Mouse (Mus musculus) mouse trophoblast stem cell (cell line): ENCODE measurements around the gene Msrb3.

Experiments
- in situ Hi-C, 2 experiments: fragments of 300-500 bp; cut with MseI, MboI; formaldehyde crosslinking; loops; 2 replicates in 1 of 2; 3 replicates in 1 of 2; pipeline ENCODE4 v1.15.1; 2025

Gene Msrb3

DNA sequence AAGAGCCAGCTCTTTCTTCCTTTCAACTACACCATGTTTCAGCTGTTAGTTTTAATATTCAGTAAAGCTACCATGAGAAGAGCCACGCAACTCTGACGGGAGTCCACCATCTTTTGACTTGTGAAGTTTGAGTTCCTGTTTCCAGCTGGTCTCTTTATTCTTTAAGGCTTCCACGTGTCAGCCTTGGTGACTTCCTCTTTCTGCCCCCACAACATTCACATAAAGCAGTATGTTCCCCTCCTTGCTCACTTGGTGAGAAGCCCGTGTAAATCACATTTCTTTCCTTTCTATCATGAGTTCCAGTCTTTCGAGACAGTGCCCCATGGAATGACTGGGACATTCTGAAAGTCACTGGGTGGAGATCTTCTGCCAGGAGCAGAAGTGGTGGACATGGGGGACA is 83.6 kb downstream of the Msrb3 start:
- in situ Hi-C loops: no loop called here

DNA sequence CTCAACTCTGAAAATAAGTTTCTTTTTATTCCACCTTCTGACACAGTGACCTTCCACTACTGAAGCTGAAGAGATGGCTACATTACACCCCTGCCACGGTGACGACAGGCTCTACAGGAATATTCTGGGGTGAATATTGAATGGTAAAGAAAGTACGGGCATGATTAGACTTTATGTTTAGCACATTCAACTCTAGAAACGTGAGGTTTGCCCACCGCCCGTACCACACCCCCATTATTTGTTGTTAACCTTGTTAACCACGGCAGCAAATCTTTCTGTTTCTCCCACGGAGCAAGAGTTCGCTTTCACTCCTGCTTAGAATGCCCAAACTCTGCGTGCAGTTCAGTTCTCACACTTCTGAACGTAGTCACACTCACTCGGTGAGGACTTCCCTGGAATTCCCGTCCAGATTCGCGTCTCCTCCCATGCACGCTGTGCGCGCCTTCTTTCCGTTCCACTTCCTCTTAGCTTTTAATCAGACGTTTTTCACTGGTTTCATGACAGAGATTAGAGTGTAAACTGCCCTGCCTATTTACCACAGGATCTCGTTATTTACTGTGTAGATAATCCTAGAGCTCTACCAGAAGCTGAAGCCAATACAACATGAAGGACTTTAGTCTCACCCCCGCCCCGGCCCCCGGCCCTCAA is 87.0 kb downstream of the Msrb3 start:
- in situ Hi-C loops: no loop called here

DNA sequence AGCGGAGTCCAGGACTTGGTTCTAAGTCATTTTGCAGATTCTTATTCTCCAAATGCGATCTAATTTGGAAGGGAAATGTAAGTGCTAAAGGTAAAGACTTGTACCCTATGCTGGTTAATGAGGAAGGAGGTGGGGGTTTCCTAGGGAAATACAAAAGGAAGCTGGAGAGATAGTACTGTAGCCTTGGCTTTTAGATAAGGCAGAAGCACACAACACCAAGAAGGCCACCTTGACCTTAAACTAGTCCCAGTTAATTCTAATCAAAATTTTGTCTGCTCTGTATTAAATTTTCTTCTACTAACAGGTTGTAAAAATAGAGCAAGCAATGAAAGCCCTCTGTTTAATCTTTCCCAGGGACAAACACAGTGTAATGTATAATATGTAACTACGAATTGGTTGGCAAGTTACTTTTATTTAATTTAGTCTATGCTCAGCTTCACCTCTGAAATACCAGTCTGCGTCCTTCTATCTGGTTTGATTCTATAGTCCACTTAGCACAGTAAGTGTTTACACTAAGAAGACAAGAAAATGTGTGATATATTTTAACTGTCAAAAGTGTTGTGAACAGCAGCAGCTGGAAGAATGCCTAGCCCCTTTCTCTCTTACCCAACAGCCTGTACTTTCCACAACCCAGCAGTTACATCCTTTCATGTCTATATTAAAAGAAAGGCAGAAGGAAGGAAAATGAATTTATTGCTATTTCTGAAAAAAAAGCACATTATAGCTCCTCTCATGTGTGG is 87.9 kb downstream of the Msrb3 start:
- in situ Hi-C loops: no loop called here

DNA sequence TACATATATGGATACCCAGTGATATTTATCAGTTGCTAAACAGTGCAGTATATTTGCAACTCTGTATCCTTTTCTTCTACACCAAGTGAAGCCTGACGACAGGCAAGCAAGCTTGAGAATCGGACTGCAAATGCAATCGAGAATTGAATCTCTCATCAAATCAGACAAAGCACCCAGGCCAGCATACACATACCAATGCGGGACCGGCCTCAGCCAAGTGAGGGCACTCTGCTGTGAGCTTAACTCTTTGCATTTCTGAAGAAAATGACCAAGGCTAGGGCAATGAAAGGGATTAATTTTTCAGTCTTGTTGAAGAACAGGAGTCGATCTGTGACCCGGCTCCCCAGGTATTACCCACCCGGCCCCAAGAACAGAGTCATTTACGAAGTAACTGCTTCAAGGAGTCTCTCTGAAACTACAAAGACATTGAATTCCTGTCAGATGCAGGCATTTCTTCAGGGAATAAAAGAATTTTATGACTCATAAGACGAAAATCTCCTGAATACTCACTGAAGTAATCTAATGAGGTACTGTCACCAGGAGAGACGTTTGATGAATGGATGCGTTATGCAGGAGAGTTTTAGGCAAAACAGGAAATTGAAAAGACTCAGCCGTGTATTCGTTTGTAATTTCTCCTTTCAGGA is 88.7 kb downstream of the Msrb3 start:
- in situ Hi-C loops: no loop called here

DNA sequence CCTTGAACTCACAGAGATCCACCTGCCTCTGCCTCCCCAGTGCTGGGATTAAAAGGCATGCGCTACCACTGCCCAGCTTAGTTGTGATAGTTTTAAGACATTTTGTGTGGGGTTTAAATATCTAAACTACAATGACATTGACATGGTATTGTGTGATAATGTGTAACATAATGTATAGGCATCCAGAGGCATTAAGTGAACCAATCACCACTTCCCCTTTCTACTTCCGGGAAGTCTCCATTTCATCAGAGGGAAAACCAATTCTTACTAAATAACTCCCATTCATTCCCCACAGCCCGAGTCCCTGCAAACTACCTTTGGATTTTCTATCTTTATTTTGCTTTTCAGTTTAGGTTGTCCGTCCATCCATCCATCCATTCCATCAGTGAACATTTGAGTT is 90.7 kb downstream of the Msrb3 start:
- in situ Hi-C loops: no loop called here

DNA sequence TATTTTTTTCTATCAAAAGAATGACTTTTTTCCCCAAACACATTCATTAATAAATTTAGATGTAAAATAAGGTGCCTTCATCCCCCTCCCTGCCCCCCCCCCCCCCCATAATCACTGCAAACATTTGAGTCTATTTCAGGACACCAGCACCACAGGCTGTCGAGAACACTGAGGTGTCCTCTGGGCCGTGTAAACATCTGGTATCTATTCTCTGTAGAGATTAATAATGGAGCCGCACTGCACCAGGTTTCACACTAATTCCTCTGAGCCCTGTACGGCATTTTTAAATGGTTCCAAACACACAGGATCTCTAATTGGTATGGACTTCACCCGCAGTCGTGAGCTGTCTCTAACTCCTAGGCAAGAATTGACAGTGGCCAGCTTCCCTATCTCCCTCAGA is 97.8 kb downstream of the Msrb3 start:
- in situ Hi-C loops: no loop called here

DNA sequence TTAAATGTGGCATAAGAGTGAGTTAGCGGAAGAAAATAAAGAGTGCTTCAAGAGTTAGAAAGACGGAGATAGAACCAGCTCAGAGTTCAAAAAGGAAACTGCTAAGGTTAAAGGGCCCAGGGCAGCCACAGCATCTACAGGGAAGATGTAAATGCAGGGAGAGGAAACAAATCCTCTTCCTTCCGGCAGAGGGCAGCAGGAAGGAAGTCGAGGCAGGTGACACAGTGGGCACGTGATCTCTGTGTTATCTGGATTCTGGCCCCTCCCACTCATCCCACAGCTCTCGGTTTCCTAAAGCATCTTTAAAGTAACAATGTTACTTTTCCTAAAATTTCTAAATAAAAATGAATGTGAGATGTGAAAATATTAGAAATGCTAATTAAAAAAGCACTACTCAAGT is 99.4 kb downstream of the Msrb3 start:
- in situ Hi-C loops: no loop called here

DNA sequence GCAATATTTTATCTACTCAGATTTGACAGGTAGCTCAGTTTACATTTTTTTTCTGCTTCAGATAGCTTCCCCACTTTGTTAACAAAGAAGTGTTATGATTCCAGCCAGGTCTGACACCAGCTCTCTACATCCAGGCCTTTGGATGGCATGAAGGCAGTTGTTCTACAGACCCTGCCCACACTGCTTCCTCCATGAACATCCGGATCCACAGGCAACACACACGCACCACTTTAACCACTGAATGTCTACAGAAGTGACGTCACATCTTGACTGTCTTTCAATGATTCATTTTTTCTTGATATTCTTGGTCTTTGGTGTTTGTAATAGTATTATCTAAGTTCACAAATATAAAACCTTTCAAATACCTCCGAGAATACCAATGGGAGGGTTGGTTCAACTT is 102.2 kb downstream of the Msrb3 start:
- in situ Hi-C loops: no loop called here

DNA sequence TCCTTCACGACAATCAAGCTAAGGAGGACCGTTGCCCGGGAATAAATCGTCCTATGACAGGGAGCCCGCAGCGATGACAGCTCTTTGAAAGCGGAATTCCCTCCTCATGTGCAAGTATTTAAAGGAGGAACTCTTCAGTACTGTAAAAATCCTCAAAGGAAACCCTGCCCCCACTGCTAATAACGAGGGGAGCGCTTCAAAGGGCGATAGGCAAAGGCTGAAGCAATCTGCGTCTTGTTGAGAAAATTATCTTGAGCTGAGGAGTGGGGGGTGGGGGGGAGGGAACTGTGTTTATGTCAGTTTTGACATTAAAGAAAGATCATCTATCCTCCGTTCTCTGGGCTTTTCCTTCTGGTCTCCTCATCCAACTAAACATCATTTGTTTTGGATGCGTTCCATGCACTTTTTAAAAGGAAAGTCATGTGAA is 104.5 kb downstream of the Msrb3 start:
- in situ Hi-C loops: no loop called here

DNA sequence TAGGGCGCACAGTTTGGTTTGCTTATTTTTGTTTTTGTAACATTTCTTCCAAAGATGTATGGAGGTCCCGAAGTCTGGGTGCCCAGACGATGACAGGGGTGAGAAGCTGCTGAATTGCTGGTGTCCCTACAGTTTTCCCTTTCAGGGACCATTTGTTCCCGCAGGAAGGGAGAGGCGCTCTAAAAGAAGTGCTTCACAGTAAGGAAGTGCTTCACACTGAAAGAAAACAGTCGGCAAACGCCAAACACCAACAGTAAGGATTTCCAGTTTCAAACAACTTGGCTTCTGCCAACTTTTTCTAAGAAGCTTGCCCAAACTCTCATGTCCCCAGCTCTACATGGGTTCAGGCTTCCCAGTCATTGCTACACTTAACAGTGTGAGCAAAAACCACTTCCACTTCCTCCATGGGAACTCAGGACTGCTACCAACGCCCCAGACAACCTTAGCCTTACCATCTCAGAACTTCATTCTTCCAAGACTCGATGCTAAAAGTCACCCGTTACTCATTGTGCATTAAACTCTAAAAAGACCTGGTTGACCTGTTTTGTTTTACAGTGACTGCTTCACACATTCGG is 106.6 kb downstream of the Msrb3 start:
- in situ Hi-C loops: no loop called here

DNA sequence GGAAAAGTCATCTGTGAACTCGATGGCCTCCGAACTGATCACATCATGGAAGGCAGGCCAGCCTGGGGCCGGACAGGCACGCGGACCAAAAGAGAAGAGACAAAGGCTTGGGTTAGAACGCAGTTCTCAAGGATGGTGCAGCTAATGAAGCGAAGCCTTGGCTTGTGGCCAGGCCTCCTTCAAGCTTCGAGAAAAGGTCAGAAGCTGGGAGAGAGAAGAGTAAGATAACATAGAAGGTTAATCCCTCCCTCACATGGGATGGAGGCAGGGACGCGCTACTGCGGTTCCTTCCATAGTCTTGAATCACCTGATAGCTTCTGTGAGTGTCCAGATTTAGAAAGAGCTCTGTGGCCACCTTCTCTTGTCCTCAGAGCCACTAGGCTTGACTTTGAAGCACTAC is 107.5 kb downstream of the Msrb3 start:
- in situ Hi-C loops: no loop called here

DNA sequence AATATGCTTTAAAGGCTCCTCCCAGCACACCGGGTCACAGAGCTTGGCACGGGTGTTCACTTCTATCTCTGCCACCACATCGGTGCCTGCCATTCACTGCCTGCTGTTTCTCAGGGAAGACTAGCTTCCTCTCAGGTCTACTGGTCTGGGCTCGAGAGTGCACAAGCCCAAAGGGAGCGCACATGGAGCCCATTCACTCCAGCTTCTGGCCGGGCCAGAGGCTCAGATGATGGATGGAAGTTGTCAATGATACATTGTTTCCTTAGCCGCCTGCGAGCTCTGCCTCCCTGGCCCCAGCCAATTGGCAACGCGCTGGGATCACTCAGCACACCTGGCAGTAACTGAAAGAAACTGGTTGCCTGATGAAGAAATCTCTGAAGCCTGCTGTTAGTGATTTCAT is 111.7 kb downstream of the Msrb3 start:
- in situ Hi-C loops: no loop called here

DNA sequence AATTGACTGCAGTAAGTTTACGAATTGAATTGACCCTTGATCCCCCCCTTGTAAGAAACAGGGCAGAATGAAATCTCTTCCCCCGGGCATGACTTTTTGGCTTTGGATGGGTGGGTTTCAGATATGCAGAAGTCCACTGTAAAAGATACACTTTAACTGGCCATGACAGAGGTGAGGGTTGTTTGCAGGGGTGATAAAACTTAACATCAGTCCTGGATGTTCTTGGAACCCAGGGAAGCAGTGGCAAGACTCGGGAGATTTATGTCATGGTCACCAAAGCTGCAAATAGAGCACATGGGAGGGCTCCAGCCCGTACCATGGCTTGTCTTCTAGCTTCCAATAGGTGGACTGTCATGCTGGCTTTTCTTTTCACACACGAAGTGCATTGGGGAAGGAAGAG is 114.4 kb downstream of the Msrb3 start:
- in situ Hi-C loops: no loop called here

DNA sequence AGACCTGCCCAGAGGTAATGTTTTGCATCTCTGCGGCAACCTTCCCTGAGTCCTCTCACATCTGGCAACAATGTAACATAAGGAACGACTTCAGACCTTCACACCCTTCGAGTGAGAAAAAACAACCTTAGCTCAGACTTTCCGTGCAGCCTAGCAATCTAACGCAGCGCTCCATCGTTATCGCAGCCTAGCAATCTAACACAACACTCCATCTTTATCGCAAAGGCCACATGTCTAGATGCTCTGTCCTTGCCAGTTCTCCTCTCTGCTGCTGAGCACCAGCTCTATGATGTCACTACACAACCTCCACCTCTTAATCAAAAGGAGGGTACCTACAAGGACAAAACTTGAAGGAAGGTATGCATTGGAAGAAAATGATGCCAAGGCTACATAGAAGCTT is 115.5 kb downstream of the Msrb3 start:
- in situ Hi-C loops: no loop called here

DNA sequence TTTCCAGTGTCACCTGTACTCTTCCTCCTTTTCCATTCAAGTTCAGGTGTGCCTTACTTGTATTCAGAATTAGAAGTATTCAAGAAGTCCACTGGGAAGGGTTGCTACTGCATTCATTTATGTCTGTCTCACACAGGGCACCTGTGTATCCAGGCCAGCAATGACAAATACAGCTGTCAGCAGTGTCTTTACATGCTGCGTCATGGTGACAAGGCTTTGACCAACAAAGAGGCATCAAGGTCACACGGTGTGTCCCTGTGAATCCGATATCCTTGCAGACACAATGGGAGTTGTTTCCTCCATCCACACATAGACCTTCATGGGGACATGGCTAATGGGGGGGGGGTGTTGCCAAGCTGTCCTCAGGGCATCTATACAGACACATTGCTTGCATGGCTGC is 121.4 kb downstream of the Msrb3 start:
- in situ Hi-C loops: no loop called here

DNA sequence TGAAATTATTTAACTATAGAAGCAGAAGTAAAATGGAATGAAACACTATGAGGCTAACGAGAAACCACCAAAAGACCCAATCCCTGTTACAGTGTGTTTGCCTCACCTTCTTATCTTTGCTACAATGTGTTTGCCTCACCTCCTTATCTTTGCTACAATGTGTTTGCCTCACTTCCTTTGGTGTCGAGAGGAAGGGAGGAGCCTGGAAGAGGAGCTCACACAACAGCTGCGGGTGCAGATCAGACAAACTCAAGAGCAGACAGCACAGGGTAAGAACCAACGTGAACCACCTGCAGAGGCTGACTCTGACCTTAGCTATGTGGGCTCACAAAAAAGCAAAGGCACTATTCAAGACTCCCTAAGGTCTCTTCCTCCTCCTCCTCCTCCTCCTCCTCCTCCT is 123.5 kb downstream of the Msrb3 start:
- in situ Hi-C loops: no loop called here

DNA sequence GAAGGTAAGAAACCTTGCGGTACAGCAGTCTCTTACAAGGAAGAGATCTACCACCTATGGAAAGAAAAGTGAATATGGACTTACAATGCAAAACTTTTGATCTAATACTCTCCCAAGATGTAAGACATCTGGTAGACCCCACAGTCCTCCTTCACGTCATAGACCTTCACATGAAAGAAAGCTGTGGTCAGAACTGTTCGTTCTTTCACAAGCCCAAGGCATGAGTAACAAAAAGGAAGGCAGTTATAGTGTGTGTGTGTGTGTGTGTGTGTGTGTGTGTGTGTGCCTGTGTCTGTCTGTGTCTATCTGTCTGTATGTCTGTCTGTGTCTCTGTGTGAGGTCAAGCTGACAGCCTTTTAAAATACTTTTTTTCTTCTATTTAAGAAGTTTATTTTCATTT is 131.5 kb downstream of the Msrb3 start:
- in situ Hi-C loops: no loop called here

DNA sequence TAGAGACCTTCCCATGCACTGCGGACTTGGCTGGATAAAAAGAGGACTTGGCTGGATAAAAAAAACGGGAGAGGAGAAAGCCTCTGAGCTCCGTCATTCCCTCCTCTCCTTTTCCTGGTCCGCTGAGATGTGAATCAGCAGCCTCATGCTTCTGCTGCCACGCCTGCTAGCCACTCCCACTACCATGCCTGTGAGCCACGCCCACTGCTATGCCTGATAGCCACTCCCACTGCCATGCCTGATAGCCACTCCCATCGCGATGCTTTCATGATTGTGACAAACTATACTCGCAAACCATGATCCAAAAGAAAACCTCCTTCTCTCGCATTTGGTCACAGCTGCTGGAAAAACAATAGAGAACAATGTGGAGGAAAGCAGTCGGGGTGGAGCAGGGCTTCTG is 133.5 kb downstream of the Msrb3 start:
- in situ Hi-C loops: no loop called here

DNA sequence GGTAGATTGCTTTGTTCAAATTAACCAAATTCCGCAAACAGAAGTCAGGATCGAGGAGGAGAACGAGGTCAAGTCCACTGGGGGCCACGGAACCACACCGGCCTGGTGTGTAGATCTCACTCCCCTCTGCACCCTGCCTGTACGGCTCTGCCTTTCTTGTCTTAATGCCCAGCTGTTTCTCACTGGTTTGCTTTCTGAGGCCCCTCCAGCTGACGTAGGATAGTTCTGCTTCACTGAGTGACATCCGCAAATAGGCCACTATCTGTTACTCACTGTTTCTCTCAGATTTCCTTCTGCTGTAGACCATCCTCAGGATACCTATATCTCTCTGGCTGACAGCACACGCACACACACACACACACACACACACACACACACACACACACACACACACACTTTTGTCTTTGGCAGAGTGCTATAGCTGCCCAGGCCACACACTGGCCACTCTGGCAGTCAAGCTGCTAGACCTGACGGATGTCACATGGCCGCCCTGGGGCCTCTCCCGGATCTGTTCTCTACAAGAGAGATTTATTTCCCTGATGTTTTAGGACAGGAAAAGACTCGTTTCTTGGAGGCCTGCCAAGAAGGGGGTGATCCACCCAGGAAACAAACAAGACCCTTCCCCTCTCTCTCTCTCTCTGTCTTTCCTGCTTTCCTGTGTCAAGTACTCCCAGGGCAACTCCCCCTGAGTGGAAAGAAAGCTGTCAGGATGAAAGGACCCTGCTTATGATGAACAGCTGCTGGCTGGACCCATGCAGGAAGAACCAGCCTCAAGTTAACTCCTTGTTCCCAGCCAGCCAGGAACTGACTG is 135.0 kb downstream of the Msrb3 start:
- in situ Hi-C loops: no loop called here

DNA sequence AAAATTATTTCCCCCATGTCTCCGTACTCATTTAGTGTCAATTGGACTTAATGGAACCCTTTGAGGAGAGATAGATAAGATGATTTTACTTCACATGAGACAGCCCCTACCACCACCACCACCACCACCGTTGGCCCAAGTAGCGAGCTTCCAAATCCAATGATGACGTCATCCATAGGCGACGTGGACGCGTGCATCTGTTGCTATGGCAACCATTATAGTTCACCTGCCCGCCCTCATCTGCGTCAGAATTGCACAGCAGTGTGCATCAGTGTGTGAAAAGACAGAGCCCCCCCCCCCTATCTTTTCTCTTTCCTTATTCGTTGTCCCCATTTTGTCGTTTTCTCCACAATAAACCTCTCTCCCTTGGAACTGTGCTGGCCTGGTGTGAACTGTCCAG is 135.9 kb downstream of the Msrb3 start:
- in situ Hi-C loops: no loop called here

DNA sequence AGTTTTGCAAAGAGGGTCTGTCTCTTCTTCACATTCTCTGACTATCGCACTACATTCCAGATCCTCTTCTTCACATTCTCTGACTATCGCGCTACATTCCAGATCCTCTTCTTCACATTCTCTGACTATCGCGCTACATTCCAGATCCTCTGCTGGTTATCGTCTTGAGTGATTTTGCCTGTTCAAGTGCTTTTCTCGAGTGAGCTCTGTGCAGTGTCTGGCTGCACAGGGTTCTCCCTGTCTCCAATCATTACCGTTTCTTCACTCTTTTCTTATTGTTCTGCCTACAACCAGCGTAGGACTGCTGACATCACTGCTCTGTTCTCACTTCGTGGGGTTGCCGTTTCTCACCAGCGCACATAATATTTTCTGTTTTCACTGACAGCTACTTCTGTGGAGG is 138.2 kb downstream of the Msrb3 start:
- in situ Hi-C loops: no loop called here

DNA sequence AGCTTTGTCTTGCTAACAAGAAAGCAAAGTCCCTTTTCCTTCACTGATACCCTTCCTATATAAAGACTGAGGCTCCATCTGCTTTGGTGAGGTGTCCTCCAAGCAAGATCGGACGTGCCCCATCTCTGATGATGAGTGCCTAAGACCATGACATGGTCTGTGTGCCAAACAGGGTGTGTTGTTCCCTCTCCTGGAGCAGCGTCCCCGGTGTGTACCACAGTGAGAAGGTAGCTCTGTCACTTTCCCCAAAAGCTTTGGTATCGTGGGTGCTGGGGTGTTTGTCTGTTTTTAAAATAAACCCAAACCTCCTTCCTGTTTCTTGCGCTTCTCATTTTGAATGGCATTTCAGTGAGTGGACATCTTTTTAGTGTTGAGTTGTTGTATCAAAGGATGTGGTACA is 139.0 kb downstream of the Msrb3 start:
- in situ Hi-C loops: no loop called here
